Mouse (Mus musculus) myocyte (in vitro differentiated cells): ENCODE results near the gene Lbhd2. TPM values are rescaled to one million over a fixed set of nuclear protein-coding genes. Genes with fewer than 3 reads are reported as not detected.

Source experiments
- H3K27me3 ChIP-seq: one replicate; pipeline ENCODE4 v1.6.1; 2011; ENCODE audit not compliant: control insufficient read depth, insufficient read depth, insufficient read length
- H3K36me3 ChIP-seq: one replicate; pipeline ENCODE4 v1.6.1; 2011; ENCODE audit not compliant: control insufficient read depth, insufficient read depth
- H3K4me2 ChIP-seq: one replicate; pipeline ENCODE4 v1.6.1; 2011; ENCODE audit warnings: low read depth, control low read depth
- H3K4me3 ChIP-seq: one replicate; pipeline ENCODE4 v1.5.1; 2011; ENCODE audit warnings: mild to moderate bottlenecking, control low read depth, moderate library complexity
- H3K79me2 ChIP-seq: one replicate; pipeline ENCODE4 v1.6.1; 2011; ENCODE audit not compliant: control insufficient read depth, insufficient read depth
- H3ac ChIP-seq: one replicate; pipeline ENCODE4 v1.6.1; 2011; ENCODE audit not compliant: control insufficient read depth, insufficient read length
- CEBPB ChIP-seq: IDR thresholded peaks from 2 replicates; pipeline ENCODE4 v1.6.1; 2011; ENCODE audit warnings: mild to moderate bottlenecking, moderate library complexity; ENCODE audit not compliant: poor library complexity, insufficient read depth, severe bottlenecking
- E2F4 ChIP-seq: IDR thresholded peaks from one replicate; pipeline ENCODE4 v1.6.1; 2011; ENCODE audit warnings: mild to moderate bottlenecking, control low read depth, moderate library complexity; ENCODE audit not compliant: insufficient read depth
- MAX ChIP-seq: IDR thresholded peaks from one replicate; pipeline ENCODE4 v1.6.1; 2011; ENCODE audit warnings: low read depth, mild to moderate bottlenecking, control low read depth
- MYOD1 ChIP-seq, 3 experiments: IDR thresholded peaks; one replicate each; pipeline ENCODE4 v1.6.1; 2011; ENCODE audit warnings: control low read depth in 2 of 3, low read depth in 2 of 3, mild to moderate bottlenecking in 2 of 3, moderate library complexity in 1 of 3; ENCODE audit not compliant: insufficient read length in 2 of 3, control insufficient read depth in 1 of 3
- MYOG ChIP-seq, 3 experiments: IDR thresholded peaks; one replicate each; pipeline ENCODE4 v1.6.1; 2011; ENCODE audit warnings: control low read depth in 2 of 3, low read depth in 2 of 3, mild to moderate bottlenecking in 2 of 3; ENCODE audit not compliant: insufficient read length in 2 of 3, control insufficient read depth in 1 of 3, insufficient read depth in 1 of 3
- POLR2A ChIP-seq: IDR thresholded peaks from one replicate; pipeline ENCODE4 v1.6.1; 2011; ENCODE audit warnings: low read depth, mild to moderate bottlenecking, control low read depth, moderate library complexity; ENCODE audit not compliant: insufficient read length
- POLR2AphosphoS2 ChIP-seq: IDR thresholded peaks from one replicate; pipeline ENCODE4 v1.6.1; 2011; ENCODE audit warnings: low read depth, control low read depth; ENCODE audit not compliant: insufficient read length
- REST ChIP-seq: IDR thresholded peaks from one replicate; pipeline ENCODE4 v1.6.1; 2011; ENCODE audit warnings: mild to moderate bottlenecking, control low read depth, moderate library complexity; ENCODE audit not compliant: insufficient read depth, insufficient read length
- SRF ChIP-seq: IDR thresholded peaks from one replicate; pipeline ENCODE4 v1.6.1; 2011; ENCODE audit warnings: low read depth; ENCODE audit not compliant: control insufficient read depth, insufficient read length
- TCF12 ChIP-seq: IDR thresholded peaks from one replicate; pipeline ENCODE4 v1.6.1; 2011; ENCODE audit warnings: mild to moderate bottlenecking, control low read depth; ENCODE audit not compliant: poor library complexity, insufficient read depth, severe bottlenecking
- TCF3 ChIP-seq: IDR thresholded peaks from one replicate; pipeline ENCODE4 v1.6.1; 2011; ENCODE audit warnings: low read depth, control low read depth; ENCODE audit not compliant: insufficient read length
- USF1 ChIP-seq: IDR thresholded peaks from one replicate; pipeline ENCODE4 v1.6.1; 2011; ENCODE audit warnings: low read depth, mild to moderate bottlenecking, control low read depth, moderate library complexity
- polyA plus RNA-seq: library from polyadenylated mRNA; unstranded; fragments of >200 nt; fragmentation: generic; extraction: Trizol; gene quantifications from one replicate; pipeline ENCODE4 v1.2.1, GENCODE M21; 2012; ENCODE audit warnings: missing spikeins

Lbhd2 gene
- polyA plus RNA-seq, 1 experiment: not detected

DNA sequence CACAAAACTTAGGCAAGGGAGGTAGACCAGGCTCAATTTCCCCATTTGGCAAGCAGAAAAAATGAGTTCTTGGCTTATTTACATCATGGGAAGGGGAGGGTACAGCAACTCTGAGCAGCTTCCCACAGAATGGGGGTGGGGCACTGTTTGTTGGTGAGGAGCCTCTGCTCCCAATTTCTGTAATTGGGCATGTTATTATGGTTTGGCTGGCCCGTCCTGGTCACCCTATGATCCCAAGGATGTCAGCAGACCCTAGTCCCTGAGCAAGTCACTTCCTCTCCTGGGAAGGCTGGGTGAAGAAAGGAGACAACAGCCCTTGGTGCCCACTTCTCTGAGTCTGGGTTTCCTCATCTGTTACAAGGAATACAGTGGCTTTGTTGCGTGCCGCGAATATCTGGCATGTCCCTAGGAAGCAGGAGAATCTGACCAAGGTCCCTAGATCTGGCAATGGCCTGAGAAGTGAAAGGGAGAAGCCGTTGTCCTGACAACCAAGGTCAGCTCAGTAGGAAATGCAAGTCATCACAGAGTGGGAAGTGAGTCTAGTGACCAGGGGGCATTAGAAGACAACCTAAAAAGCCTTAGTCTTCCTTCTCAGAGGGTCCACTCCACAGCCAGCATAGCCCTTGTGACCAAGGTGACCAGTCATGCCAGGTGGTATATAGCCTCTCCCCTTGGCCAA, 30.8 kb downstream of the Lbhd2 start:
- H3K27me3 ChIP-seq: no peaks in the 10 kb centered on the region

DNA sequence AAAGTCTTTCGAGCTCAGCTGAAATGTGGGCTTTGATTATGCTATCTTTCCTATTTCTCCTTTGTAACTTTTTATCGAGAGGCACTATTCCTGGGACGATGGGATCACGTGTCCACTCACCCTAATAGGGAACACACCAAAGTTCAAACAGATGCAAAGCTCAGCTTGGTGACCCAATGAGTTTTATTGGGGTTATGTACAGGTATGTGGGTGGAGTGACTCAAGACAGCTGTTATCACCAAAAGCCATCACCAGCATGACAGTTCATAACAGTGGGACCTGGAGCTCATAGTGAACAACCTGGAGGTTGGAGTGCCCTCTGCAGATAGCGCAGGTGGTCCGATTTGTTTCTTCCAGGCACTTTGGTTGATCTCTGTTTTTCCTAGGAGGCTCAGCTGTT, 32.2 kb downstream of the Lbhd2 start:
- Histone ChIP-seq H3K79me2 (peaks cover 14% of the 10 kb centered on the region), H3K4me2 (no peak overlapping the region), H3K36me3 (no peaks in the 10 kb centered on the region), H3K4me3 (no peak overlapping the region), H3K27me3 (no peaks in the 10 kb centered on the region), H3ac (no peak overlapping the region)
- TF ChIP-seq USF1 (peak; percentile 45), E2F4 (no peak)

More for the DNA sequence above, 30.8 kb downstream of the Lbhd2 start:
- H3K36me3 ChIP-seq: no peaks in the 10 kb centered on the region
- TF ChIP-seq CEBPB (no peak), USF1 (no peak), POLR2A (no peak), TCF3 (no peak), SRF (no peak), MYOG (IDR thresholded peaks at IDR 0.05; ENCODE audit: control insufficient read depth in 1 of 3, insufficient read depth in 1 of 3, insufficient read length in 2 of 3, low read depth in 2 of 3) (no peak), MAX (no peak), REST (no peak), TCF12 (no peak), POLR2AphosphoS2 (no peak), MYOD1 (IDR thresholded peaks at IDR 0.05; ENCODE audit: control insufficient read depth in 1 of 3, insufficient read length in 2 of 3, low read depth in 2 of 3) (no peak)
- no peak overlapping the region for H3K4me2 ChIP-seq
- no peaks in the 10 kb centered on the region for H3K79me2 ChIP-seq
- no peak overlapping the region for H3ac ChIP-seq
- no peak overlapping the region for H3K4me3 ChIP-seq

DNA sequence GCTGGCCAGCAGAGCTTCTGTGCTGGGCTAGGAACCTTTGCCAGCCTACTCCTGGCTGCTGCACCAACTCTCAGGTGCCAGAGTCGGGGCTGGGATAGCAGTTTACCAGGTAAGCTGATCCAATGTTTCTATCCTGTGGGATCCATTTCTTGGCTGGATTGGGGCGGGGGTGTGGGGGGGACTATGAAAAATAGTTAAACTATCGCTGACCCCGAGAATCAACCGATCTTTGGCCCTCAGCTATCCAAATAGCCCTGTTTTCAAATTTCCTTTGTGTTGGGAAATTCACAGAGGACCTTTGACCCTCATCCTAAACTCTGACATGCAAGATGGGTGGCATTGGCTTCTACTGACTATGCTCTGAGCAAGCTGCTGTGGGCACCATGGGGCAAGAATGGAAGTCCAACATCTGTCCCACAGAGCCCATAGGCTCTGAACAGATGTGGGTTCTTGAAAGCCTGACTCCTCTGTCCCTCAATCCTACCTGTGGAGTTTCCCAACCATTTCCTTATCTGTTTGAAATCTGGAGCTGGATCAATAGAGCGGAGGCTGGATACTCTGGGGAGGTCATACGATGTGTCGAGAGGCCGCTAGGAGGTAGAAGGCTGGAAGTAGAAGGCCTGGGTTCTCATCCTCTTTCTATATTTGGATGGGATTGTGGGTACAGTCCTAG, 34.2 kb downstream of the Lbhd2 start:
- Histone ChIP-seq H3K79me2 (peaks cover 30% of the 10 kb centered on the region), H3K4me3 (no peak overlapping the region), H3K27me3 (no peaks in the 10 kb centered on the region), H3ac (no peak overlapping the region), H3K36me3 (no peaks in the 10 kb centered on the region), H3K4me2 (no peak overlapping the region)
- no peak for TF ChIP-seq TCF12

DNA sequence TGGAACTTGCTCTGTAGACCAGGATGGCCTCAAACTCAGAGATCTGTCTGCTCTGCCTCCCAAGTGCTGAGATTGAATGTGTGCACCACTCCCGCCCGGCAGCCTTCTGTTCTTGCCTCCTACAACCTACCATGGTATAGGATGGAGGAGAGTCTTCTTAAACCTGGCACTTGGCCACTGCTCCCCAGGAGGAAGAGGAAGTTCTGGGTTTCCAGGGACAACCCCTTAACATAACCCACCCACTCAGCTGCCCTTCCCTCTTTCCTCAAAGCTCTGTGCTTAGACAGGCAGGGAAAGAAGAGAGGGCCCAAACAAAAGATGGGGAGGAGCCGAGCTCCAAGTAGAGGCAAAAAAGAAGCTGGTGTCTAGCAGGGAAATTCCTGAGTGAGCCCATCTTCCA, 34.9 kb downstream of the Lbhd2 start:
- no peak overlapping the region for H3K4me3 ChIP-seq
- H3K4me2 ChIP-seq: no peak overlapping the region
- TF ChIP-seq USF1 (no peak), MYOG (IDR thresholded peaks at IDR 0.05; ENCODE audit: control insufficient read depth in 1 of 3, insufficient read depth in 1 of 3, insufficient read length in 2 of 3, low read depth in 2 of 3) (no peak), MYOD1 (IDR thresholded peaks at IDR 0.05; ENCODE audit: control insufficient read depth in 1 of 3, insufficient read length in 2 of 3, low read depth in 2 of 3) (no peak), CEBPB (no peak), MAX (no peak), E2F4 (no peak), POLR2A (no peak), REST (no peak), TCF3 (no peak), TCF12 (no peak), SRF (no peak), POLR2AphosphoS2 (no peak)
- H3ac ChIP-seq: no peak overlapping the region
- no peaks in the 10 kb centered on the region for H3K36me3 ChIP-seq
- peaks cover 37% of the 10 kb centered on the region for H3K79me2 ChIP-seq
- H3K27me3 ChIP-seq: no peaks in the 10 kb centered on the region

DNA sequence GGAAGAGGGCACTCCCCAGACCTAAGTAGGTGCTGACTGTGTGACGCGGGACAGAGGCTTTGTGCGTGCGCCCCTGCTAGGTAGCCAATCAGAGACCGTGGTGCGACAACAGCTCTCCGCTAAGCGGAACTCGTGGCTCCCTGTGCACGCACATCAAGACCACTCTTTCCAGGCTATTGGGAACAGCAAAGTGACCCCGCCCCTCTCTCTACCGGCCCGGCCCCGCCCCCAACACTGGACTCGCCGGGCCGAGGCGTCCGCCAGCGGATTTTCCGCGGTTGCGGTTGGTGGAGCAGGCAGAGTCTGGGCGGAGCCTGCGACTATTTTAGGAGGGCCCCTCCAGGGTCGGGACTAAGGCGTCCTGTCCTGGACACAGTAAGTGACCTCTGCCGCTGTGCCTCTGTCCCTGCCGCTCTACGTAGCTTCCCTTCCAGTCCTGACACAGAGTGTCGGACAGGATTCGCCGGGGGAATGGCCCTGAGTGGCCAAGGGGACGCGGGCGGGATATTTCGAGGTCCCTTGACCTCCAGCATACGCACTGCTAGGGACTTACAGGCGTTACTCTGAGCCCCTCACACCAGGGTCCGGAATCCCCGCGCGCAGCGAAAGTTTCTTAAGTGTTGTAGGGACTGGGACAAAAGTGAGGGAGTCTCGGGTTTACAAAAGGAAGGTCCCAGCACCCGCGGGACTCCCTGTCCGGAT, 35.9 kb downstream of the Lbhd2 start, which contains the start of gene Tnfaip2:
Tnfaip2 (plus strand) TSS at position 161 of the 702 bp plus-strand sequence.
- Histone ChIP-seq H3K4me2 (peak within 1 kb of the TSS; percentile 84), H3ac (peak within 1 kb of the TSS; percentile 35), H3K36me3 (peaks cover 3% of the 10 kb centered on the region), H3K79me2 (peaks cover 46% of the 10 kb centered on the region), H3K27me3 (no peaks in the 10 kb centered on the region), H3K4me3 (peak within 1 kb of the TSS; percentile 99)
- TF ChIP-seq POLR2AphosphoS2: no peak
- TF ChIP-seq E2F4: no peak
- no peak for TF ChIP-seq SRF
- no peak for TF ChIP-seq MAX
- no peak for TF ChIP-seq TCF3
- no peak for TF ChIP-seq CEBPB
- TF ChIP-seq REST: no peak
- no peak for TF ChIP-seq TCF12
